Mouse (Mus musculus) layer of hippocampus, adult 8-10 months (tissue): ENCODE results near the gene Zfp523. TPM values are rescaled to one million over a fixed set of nuclear protein-coding genes. Genes with fewer than 3 reads are reported as not detected.

Experiments used
- DNase-seq, 2 experiments: peaks; one replicate each; pipeline ENCODE4 v3.0.0; 2022; ENCODE audit warnings: low spot score in 2 of 2
- total RNA-seq, 4 experiments: library from RNA; stranded (reverse); gene quantifications; 2 replicates each; pipeline ENCODE4 v1.2.4; 2022

The Zfp523 gene
- total RNA-seq, 4 experiments from 2014 or later, result 91.9 to 107 (median 101) TPM

DNA sequence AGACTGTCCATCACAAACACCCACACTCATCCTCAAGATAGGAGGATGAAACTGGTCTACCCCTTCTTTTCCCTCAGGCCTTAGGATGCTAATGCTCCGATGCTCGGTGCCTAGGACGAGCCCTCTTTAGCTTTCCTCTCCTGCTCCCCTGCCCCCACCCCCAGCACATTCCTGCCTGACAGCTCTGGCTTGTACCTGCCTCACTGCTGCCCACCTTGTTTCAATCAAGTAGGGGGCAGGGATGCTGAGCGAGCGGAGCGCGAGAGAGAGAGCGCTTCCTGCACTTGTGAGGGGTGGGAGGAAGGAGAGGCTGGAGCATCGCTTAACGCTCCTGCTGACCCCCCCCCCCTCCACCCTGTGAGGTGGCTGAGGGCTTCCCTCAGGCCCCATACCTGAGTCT, 16.6 kb upstream of the Zfp523 start:
- no peak for DNase-seq

DNA sequence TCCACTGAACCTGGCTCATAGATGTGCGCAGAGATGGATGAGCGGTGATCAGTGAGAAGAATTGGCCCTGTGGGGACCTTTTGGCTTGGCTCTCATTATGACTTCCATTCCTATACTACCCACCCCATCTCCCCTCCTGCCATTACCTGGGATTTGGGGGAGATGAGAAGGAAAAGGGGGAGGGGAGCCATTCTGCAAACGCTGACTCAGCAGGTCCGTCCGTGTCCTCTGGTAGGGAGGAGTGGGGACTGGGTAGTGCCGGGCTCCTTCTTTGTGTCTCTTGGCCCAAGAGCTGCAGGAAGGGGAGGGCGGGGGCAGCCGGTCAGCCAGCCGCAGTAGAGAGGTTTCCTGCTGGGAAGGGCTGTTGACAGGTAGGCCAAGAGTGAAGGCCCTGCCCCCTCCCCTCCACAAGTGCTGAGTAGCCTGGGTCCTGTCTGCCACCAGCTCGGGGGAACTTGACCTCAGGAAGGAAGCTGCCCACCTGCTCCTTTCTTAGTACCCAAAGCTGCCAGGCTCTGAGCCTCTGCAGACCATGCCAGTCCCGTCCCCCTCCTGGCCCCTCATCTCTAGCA, 15.5 kb upstream of the Zfp523 start:
- no peak for DNase-seq

DNA sequence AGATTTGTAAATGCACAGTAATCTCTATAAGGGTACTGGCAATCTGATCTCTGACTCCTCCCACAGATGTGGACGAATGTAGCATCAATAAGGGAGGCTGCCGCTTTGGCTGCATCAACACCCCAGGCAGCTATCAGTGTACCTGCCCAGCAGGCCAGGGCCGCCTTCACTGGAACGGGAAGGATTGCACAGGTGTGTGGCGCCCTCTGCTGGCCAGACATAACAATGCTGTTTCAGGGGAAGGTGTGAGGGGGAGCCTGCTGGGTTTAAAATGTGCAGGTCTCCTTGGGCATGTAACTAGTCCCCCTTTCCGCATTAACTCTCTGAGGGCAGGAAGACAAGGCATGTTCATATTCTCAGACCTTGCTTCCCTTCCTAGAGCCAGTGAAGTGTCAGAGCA, 13.3 kb upstream of the Zfp523 start:
- DNase-seq, result peak in 1 of 2 experiments; percentile 79

GRCm38 (mm10) chr17:28170460-28171305, 6.2 kb upstream of the Zfp523 start:
- DNase-seq, result peak in 1 of 2 experiments; percentile 48

DNA sequence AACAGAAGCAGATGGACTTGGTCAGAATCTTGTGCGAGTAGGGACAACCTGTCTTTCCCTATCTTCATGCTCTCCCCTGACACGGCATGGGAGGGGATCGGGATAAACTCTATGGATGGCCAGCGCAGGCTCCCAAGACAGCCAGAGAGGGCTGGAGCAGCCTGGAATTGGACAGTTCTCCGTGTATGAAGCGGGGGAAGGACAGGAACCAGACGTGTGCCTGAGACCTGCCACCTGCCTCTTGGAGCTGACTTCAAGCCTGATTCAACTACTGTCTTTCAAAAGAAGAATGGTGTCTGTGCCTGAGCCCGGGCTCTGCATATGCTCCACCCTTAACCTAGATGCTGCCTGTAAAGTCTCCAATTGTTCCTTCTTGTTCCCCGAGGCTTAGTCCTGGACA, 4.2 kb upstream of the Zfp523 start:
- no peak for DNase-seq

- no peak for DNase-seq
Observed at GRCm38 (mm10) chr17:28177540-28178046, 664 bp downstream of the Zfp523 start.

GRCm38 (mm10) chr17:28180331-28180730, 3.4 kb downstream of the Zfp523 start:
- DNase-seq, result no peak

DNA sequence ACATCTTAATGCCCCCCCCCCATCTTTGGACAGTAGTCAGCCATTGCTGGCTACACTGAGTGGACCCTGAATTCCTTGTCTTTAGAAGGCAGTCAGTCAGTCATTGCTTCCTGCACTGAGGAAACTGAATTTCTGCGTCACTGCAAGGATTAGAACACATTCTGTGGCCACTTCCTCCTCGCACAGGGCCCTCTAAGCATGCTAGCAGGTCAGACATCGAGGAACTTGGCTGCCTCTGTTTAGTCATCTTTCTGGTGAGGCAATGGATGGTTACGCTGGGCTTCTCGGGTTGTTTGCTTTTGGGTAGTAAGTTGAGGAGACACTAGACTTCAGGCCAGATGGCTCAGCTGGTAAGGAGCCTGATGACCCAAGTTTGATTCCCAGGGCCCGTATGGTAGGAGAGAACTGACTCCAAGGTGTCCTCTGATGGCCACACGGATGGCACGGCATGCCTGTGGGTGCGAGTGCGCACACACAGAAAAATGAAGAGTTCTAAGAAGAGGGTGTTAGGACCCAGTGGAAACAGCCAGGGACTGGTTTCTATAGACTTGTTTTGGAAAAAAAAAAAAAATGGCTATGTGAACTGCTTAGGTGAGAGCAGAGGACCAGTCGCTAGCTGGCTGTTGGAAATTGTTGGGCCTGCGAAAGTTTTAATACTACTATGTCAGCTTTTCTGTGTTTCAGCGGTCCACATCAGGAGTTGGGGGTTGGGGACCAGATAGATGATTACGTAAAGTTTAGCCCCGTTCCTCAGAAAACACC, 4.0 kb downstream of the Zfp523 start:
- DNase-seq, result no peak

DNA sequence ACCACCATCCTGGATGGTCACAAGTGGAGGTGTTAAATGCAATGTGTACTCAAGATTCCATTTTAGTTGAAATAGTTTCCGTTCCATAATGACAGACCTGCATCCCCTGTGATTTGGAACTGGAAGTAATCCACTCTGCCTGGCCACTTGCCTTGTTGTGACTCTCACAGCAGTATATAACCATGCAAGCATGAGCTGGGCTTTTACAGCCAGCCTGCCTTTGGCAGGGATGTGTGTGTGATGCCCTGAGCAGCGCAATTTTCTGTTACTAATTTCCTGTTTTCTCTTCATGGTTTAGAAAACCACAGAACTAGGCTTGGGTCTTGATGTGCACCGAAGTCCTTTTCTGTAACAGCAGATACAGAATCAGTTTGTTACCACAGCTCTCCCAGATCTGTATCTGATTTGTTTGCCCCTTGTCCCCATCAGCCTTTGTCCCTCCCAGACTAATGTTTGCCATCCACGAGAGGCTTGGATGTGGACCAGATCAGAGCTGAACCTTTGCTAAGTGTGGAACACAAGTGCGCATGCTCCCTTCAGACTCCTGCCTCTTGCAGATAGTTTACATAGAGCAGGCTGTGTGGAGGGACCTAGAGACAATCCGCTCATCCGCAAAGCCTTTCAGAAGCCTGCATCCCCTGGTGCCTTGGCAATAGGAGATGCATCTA, 8.2 kb downstream of the Zfp523 start:
- no peak for DNase-seq

- no peak for DNase-seq
Observed at GRCm38 (mm10) chr17:28188313-28188712, 11.4 kb downstream of the Zfp523 start.

DNA sequence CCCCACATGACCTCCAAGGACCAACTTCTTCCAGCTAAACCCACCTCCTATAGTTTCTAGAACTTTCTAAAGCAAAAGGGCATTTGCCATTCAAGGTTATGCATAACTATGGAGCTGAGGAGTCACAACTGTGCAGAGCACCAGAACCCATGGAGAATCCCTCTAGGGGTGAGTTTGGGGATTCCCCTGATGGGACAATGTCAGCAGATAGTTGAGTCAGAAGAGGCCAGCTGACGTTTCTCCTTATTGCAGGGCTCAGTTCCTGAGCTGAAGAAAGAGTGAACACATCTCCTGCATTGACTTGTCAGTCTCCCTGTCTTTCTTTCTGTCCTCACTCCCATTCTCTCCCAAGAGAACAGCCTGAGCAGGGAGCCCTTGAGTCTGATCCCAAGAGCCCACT, 15.8 kb downstream of the Zfp523 start:
- DNase-seq, result no peak

GRCm38 (mm10) chr17:28193559-28193958, 16.6 kb downstream of the Zfp523 start:
- no peak for DNase-seq

- no peak for DNase-seq
Observed at GRCm38 (mm10) chr17:28195033-28195432, 18.1 kb downstream of the Zfp523 start.

GRCm38 (mm10) chr17:28197646-28198045, 20.7 kb downstream of the Zfp523 start:
- no peak for DNase-seq

DNA sequence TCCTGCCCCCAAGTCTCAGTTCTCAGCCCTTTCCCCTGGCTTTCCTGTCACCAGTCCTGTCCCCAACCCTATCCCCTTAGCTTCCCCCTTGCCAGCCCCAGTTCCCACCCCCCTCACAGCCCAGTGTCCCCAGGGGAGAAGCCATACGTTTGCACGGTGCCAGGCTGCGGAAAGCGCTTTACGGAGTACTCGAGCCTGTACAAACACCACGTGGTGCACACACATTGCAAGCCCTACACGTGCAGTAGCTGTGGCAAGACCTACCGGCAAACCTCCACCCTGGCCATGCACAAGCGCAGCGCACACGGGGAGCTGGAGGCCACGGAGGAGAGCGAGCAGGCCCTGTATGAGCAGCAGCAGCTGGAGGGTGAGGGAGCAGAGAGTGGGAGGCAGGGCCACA, 25.1 kb downstream of the Zfp523 start:
- no peak for DNase-seq

DNA sequence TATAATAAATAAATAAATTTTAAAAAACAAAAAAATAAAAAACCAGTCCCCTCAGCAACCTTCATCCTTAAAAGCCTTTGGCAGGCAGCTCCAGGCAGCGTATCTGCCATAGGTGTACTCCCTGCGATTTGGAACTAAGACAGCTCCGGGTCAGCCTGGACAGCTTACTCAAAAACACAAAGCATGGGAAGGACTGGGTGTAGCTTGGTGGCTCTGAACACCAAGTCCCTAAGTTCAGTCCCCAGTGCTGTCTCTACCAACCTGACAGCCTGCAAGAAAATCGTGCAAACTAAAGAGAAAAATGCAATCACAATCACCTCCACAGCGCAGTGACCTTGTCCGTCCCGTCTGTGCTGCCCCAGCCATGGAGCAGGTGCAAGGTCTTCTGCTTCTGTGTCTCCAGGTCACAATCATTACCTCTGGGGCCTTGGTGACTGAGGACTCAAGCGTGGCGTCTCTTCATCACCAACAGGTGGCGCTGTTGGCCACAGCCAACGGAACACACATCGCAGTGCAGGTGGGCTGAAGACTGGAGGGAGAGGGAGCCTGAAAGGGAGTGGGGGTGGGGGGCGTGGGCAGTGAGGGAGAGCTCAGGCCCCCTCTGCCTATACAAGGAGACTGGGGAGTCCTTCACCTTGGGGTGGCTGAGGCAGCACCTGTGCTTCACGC, 27.3 kb downstream of the Zfp523 start:
- peak in 1 of 2 experiments; percentile 43 for DNase-seq

- DNase-seq, result no peak
Observed at GRCm38 (mm10) chr17:28205443-28205842, 28.5 kb downstream of the Zfp523 start.

DNA sequence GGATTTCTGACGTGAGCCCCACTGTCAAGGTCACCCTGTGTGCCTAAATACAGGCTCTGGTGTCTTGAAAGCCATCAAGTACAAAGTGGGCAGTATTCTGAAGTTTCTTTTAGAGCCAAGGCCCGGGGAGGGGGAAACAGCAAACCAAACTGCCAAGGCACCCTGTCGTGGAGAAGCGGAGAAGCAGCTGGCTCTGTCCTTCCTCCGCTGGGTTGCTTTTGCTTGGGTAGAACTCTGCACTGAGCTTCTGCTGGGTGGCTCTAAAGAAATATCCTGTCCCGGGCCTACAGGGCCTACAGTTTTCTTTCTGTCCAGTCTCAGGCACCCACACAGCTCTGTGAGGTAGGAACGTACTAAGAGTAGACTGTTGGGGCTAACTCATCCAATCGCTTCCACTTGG, 30.2 kb downstream of the Zfp523 start:
- DNase-seq, result no peak

DNA sequence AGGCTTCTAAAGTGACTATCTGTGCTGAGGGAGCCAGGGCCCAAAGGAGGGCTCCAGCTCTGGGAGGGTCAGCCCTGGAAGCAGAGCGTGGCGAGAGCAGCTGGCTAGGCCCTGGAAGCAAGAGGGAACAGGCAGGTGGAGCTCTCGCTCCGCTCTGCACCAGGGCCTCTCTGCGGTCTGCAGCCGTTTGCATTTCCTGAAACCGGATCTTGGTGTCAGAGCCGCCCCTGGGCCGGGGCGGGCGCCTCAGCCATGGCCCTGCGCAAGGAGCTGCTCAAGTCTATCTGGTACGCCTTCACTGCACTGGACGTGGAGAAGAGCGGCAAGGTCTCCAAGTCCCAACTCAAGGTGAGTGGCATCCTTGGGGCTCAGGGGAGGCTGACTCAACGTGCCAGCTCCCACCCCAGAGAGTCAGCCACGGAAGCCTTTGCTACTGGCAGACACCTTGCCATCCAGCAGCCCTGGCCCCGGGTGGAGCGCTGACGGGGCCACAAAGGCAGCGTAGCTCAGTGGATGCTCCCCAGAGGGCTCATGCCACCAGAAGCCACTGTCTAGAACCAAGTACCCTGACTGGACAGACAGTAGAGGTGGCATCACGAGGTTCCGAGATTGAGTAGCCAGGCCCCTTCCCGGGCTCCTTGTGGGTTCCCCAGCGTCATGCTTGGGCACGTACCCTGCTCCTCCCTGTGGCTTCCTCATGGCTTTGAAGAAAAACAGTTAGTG, 30.8 kb downstream of the Zfp523 start, which contains the start of gene Def6:
Gene Def6 (plus strand): TSS at position 188 of the 723 bp plus-strand sequence.
- DNase-seq, result no peak

- no peak for DNase-seq
Observed at GRCm38 (mm10) chr17:28208314-28208612, 31.3 kb downstream of the Zfp523 start.
